Mouse (Mus musculus): Measurements from ENCODE around the gene Ank2.

Ank2 gene

DNA sequence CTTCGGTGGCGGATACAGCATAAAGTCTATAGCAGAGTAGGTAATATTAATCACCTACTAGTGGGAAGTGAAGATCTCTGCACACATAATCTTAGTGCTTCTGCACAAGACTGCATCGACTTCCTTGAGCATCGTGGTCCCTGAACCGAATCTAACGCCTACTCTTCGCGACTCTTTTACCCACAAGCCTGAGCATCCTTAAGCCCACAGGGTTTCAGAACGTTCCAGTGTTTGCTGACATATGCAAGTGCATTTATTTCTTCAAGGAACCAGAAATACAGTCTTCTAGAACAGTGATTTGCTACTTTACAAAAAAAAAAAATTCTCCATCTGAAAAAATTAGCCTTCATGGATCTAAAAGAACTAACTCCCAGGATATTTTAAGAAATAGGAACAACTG is 527.6 kb downstream of the Ank2 start:
- no peak for DNase-seq

- no peak for DNase-seq
These were observed 530.4 kb downstream of the Ank2 start for GRCm38 (mm10) chr3:126968721-126969120.

- DNase-seq: no peak
These were observed 533.4 kb downstream of the Ank2 start for GRCm38 (mm10) chr3:126965767-126966166.

- DNase-seq: no peak
These were observed 536.8 kb downstream of the Ank2 start for GRCm38 (mm10) chr3:126962326-126962725.

DNA sequence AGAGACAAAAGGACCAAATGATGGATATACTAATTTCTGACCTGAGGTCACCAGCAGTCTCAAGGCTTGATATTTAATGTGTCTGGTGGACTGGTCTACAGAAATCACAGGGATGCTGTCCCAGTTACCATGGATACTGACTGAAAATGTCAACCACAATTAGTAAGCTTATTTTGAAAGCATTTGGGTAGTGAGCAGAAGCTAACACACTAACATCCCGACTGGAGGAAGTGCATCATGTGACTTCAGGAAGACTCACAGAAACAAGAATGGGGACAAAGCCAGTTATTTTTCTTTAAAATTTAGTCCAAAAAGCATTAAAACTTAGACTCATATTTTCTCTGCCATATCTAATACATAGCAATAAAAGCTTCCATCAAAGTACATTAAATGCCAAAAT is 546.5 kb downstream of the Ank2 start:
- DNase-seq: no peak

DNA sequence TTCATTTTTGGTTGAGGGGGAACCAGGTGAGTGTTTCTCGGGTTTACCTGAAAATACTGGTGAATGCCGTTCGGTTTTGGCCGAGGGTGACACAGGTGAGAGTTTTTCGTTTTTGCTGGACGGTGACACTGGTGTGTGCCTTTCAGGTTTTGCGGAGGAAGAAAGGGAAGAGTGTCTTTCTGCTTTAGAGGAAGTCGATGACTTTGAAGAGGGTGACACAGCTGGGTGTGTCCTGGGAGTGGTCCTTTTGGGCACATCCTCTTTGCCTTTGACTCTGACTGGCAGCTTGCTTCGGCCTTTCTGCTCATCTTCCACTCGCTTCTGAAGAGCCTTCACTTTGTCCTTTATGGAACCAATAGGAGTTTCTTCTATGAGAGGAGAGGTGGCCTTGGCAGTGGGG is 552.6 kb downstream of the Ank2 start:
- no peak for DNase-seq

DNA sequence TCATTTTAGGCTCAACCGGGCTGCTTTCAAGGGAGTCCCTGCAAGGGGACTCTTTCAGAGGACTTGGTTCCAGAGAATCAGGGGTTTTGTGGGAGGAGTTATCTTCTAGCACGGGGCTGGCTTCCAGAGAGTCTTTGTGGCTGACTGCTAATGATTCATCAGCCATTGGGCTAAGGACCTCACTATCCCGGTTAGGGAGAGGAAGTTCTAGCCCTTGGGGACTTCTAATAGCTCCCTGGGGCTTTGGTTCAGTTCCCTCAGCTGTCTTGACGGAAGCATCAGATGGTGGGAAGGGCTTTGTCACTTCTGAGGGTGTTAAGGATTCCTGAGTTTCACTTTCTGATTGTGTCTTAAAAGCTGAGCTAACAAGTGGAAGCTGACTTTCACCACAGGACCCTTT is 554.3 kb downstream of the Ank2 start:
- DNase-seq: no peak

GRCm38 (mm10) chr3:126944081-126944480 is 555.1 kb downstream of the Ank2 start:
- no peak for DNase-seq

DNA sequence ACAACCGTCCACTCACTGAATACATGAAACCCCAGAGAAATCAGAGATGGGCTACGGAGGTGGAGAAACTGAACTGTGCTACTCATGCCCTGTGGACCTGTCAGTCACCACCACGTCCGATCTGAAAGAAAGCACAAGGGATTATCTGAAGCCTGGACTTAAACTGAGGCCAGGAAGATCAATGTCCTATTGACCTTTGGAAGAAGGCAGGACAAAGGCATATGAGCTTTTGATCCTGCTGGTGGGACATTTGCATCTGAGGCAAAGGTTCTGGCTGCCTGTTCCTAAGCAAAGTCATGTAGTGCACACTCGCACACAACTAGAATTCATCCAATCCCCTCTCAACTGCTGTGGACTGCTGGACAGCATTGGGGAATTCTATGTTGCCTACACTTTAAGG is 558.7 kb downstream of the Ank2 start:
- no peak for DNase-seq

DNA sequence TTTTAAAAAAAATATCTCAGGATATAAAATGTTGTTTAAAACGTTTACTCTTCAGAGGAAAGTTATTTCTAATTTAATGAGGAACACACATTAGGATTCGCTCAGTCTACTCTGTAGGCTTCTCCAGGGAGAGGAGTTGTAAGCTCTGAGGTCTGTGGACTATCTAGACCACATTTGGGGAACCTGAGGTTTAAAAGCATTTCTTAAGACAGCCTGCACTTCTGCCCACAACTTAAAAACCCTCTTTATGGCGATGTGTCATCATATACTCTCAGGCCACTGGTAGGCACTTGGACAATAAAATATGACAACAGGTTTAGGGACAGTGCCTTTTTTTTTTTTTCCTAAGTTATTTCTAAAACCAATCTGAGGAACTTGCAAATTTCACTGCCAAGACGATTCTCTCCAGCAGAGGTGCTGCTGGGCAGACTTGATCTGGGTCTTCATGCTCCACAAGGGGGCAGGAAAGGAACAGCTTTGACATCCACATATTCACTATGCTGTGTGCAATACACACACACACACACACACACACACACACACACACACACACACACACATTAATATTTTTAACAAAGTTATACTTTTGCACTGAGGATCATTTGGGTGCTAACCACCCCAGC is 567.2 kb downstream of the Ank2 start:
- DNase-seq: peak; percentile 49

DNA sequence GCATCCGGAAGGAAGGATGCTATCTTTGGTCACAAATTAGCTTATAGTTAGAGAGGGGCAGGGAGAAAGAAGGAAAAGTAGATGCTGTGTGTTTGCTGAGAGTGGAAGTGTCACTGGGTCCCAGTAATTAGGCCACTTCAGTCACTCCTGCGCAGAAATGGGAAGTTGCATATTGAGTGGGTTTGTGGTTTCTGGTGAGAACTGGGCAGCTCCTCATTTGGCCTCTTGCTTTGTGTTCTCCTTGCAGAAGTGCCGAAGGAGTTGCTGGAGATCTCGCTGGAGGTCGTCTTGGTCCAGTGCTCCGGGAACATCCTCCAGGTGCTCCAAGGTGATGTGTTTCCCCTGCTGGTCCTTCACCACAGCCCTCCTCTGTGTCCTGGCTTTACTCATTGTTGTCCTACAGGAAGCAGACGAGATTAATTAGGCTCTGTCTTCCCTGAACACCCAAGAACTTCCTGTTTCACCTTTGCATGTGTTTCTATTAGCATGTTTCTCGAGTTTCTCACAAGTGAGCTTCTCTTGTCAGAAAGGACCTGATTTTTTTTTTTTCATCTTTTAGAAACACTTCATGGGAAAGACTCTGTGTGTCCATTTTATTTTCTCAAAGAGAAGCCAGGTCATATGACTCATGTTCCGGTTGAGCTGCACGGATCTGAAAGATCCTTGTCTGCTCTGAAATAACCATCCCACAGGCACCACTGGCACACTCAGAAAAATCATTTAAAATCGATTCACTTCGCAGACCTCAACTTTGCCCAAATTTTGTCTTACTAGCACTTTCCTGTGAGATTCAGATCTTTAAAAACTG is 575.4 kb downstream of the Ank2 start:
- no peak for DNase-seq

GRCm38 (mm10) chr3:126921941-126922340 is 577.2 kb downstream of the Ank2 start:
- DNase-seq: no peak

DNA sequence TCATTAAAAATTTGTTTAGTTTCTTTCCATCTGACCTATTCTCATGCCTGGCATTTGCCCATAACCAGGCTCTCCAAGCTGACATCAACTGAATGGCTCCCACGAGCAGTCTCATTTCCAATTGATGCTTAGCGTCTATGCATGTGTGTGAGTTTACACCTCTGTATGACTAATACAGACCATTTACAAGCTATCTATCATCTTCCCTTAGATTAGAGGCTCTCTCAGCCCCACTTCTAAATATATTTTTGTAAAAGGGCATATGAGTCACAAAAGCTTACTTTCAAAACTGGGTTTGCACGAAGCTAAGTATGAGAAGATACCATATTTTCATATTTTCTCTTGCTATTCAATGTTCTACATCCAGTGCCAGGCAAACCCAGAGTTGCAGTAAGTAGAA is 578.9 kb downstream of the Ank2 start:
- DNase-seq: no peak

DNA sequence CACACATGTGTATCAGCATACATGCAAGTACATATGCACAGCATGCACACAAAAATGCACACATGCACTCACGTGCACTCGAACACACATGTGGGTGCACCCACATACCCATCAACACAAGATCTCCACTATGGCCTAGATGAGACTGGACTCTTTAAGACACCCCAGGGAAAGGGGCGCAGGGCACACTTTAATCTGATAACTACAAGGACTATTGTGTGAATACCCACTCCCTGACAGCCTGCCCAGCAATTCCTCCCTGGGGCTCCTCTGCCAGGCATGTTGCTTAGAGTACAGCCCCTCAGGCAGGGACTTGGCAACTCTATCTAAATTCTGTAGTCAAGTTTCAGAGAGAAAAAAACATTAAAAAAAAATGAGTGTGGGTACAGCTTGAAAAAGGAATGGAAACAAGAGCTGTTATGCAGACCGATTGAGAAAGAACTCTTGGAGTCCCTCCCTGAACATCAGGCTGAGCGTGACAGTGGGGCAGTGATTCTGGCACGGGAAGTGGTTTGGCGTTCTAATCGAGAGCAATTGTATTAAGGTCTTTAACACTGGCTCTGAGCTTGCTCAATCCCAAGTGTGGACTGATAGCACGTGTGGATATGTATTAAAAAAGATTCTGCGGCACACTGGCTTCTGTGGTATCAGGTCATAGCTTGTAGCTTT is 580.2 kb downstream of the Ank2 start:
- no peak for DNase-seq

DNA sequence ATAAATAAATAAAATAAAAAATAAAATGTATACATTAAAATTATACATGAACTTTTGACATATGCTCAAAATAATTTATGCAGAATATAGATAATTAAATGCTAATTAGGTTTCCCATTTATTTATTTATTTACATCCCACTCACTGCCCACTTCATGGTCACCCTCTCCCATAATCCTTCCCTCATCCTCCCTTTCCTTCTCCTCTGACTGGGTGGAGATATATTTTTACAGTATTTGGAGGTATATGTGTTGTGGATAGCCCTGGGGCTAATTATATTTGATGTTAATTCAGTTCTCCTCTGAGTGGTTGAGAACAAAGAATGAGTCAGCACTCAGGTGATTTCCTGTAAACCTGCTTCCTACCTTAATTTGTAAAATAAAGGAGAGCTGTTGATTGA is 582.8 kb downstream of the Ank2 start:
- no peak for DNase-seq

GRCm38 (mm10) chr3:126903543-126903942 is 595.6 kb downstream of the Ank2 start:
- DNase-seq: peak; percentile 58

DNA sequence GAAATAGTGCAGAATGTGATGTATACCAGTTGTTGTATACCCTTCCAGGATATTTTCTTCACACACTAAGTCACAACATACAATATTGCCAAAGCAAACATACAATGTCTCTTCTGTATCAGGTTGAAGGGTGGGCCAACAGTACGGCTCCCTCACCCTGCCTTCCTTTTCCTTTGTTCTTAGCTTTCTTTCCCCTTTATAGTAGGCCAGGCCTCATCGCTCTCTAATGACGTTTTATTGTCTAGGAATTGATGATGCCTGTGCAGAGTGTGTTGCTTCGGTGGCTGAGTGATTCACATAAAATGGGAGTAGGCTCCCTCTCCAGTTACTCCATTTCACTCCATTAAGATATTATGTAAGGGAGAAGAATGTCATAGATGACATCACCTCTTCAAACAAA is 612.5 kb downstream of the Ank2 start:
- DNase-seq: no peak

GRCm38 (mm10) chr3:126886090-126886489 is 613.1 kb downstream of the Ank2 start:
- no peak for DNase-seq

DNA sequence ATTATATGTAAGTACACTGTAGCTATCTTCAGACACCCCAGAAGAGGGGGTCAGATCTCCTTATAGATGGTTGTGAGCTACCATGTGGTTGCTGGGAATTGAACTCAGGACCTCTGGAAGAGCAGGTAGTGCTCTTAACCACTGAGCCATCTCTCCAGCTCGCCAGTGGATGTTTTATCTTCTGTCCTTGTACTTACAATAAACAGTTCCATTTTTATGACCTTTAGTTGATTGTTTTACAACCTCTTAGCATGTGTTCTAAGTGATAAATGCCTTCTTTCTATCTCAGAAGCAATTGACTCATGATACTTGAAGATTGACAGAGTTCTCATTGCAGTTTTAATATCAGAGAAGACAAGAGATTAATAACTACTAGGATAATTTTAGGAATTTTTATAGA is 620.9 kb downstream of the Ank2 start:
- no peak for DNase-seq
